Mouse (Mus musculus) induced T-regulatory cell, adult 2 months (primary cell): ENCODE measurements around the gene Syt9.
"Not testable (repeated sequence)": the region's sequence is repeated elsewhere in the genome, so short reads cannot be mapped to it uniquely, and the experiment has no call there.

ENCODE experiments used
- DNase-seq: peaks from one replicate; pipeline ENCODE4 v3.0.0-alpha.2; 2012; ENCODE audit warnings: low read depth

The Syt9 gene

GRCm38 (mm10) chr7:107461699-107462440, 91.3 kb downstream of the Syt9 start:
- DNase-seq = no peak

GRCm38 (mm10) chr7:107462962-107463361, 92.4 kb downstream of the Syt9 start:
- no peak for DNase-seq

- DNase-seq = no peak
Measured at GRCm38 (mm10) chr7:107465081-107465480, 94.6 kb downstream of the Syt9 start.

GRCm38 (mm10) chr7:107478979-107479965, 108.7 kb downstream of the Syt9 start:
- no peak for DNase-seq

GRCm38 (mm10) chr7:107485709-107486108, 115.2 kb downstream of the Syt9 start:
- not testable (repeated sequence) for DNase-seq

- DNase-seq = no peak
Measured at GRCm38 (mm10) chr7:107495428-107495827, 124.9 kb downstream of the Syt9 start.

- no peak for DNase-seq
Measured at GRCm38 (mm10) chr7:107496923-107497322, 126.4 kb downstream of the Syt9 start.

- DNase-seq = no peak
Measured at GRCm38 (mm10) chr7:107500641-107501040, 130.1 kb downstream of the Syt9 start.

GRCm38 (mm10) chr7:107504761-107505712, 134.5 kb downstream of the Syt9 start:
- DNase-seq = no peak

- DNase-seq = no peak
Measured at GRCm38 (mm10) chr7:107507920-107508319, 137.4 kb downstream of the Syt9 start.

- no peak for DNase-seq
Measured at GRCm38 (mm10) chr7:107509740-107510139, 139.2 kb downstream of the Syt9 start.

- no peak for DNase-seq
Measured at GRCm38 (mm10) chr7:107516704-107517410, 146.3 kb downstream of the Syt9 start.

- no peak for DNase-seq
Measured at GRCm38 (mm10) chr7:107519256-107520025, 148.9 kb downstream of the Syt9 start.

GRCm38 (mm10) chr7:107521411-107521810, 150.9 kb downstream of the Syt9 start:
- no peak for DNase-seq

- peak; percentile 7 for DNase-seq
Measured at GRCm38 (mm10) chr7:107526299-107526698, 155.8 kb downstream of the Syt9 start.

GRCm38 (mm10) chr7:107528169-107528772, 157.7 kb downstream of the Syt9 start:
- DNase-seq = no peak

- no peak for DNase-seq
Measured at GRCm38 (mm10) chr7:107529364-107529763, 158.8 kb downstream of the Syt9 start.

- DNase-seq = no peak
Measured at GRCm38 (mm10) chr7:107535311-107535710, 164.8 kb downstream of the Syt9 start.

GRCm38 (mm10) chr7:107536516-107536915, 166.0 kb downstream of the Syt9 start:
- no peak for DNase-seq

GRCm38 (mm10) chr7:107540034-107540433, 169.5 kb downstream of the Syt9 start:
- DNase-seq = no peak
